In genomic region chr1:190045797-190046196, GRCm38 (mm10) we compare ENCODE assay signal across 9 mouse cellular contexts.
DNase-seq lines count a peak whose midpoint lies in the region; ATAC-seq lines count a peak whose summit lies in the region.
"Had no signal": no experiment of that assay in that cellular context is flagged by ENCODE, and none has a peak within 500 bp of the region (broad histone marks: within the 10 kb centered on the region; RNA-seq: fewer than 3 reads in every experiment).

No protein-coding gene starts in this region.

- no peaks in the 10 kb centered on the region for H3K27me3 ChIP-seq in hindbrain, embryonic 16.5 days (replicated peaks; ENCODE audit: control insufficient read depth, insufficient read depth, low read length)
- H3K27me3 ChIP-seq: embryonic facial prominence, embryonic 15.5 days had no signal

- H3K9me3 ChIP-seq in hindbrain, embryonic 16.5 days (ENCODE audit: control insufficient read depth, low read length), result peaks cover 3% of the 10 kb centered on the region
- H3K9me3 ChIP-seq: embryonic facial prominence, embryonic 15.5 days had no signal

- H3K9ac ChIP-seq in hindbrain, embryonic 16.5 days (ENCODE audit: low read depth, low read length), result no peak overlapping the region
- H3K9ac ChIP-seq: embryonic facial prominence, embryonic 15.5 days had no signal

- peak; percentile 80 for ATAC-seq in hindbrain, embryonic 16.5 days
- no peak for ATAC-seq in monocyte, adult 5-6 weeks (replicated peaks; ENCODE audit: insufficient number of reproducible peaks, low FRiP score, low TSS enrichment, poor library complexity, severe bottlenecking)

- no peak overlapping the region for H3K4me3 ChIP-seq in hindbrain, embryonic 16.5 days (ENCODE audit: low read length)
- H3K4me3 ChIP-seq: embryonic facial prominence, embryonic 15.5 days had no signal

- H3K27ac ChIP-seq in hindbrain, embryonic 16.5 days (ENCODE audit: low read depth, low read length), result no peak overlapping the region
- H3K27ac ChIP-seq: embryonic facial prominence, embryonic 15.5 days had no signal

- H3K4me1 ChIP-seq in hindbrain, embryonic 16.5 days (ENCODE audit: control insufficient read depth, insufficient read depth, low read depth, low read length), result no peaks in the 10 kb centered on the region
- H3K4me1 ChIP-seq: embryonic facial prominence, embryonic 15.5 days had no signal

- DNase-seq in adrenal gland, adult 2 months, result peak; percentile 60
- DNase-seq in adrenal gland, adult 8-10 months, result no peak
- DNase-seq in A20 (ENCODE audit: low read depth, low spot score), result peak; percentile 5
- DNase-seq in embryo, embryonic 10 days (ENCODE audit: low spot score), result peak; percentile 77
- peak; percentile 67 for DNase-seq in left cerebral cortex, postnatal 4 days
- peak; percentile 15 for DNase-seq in right cerebral cortex, adult 18-20 months

- H3K36me3 ChIP-seq in hindbrain, embryonic 16.5 days (ENCODE audit: control insufficient read depth, insufficient read depth, low read length), result no peaks in the 10 kb centered on the region
- H3K36me3 ChIP-seq: embryonic facial prominence, embryonic 15.5 days had no signal

- H3K4me2 ChIP-seq in hindbrain, embryonic 16.5 days (ENCODE audit: low read length), result no peak overlapping the region
- H3K4me2 ChIP-seq: embryonic facial prominence, embryonic 15.5 days had no signal

- intact Hi-C loops in left cerebral cortex, postnatal 4 days (cut with DNase I), result loop anchor here (5.0 kb wide), 1 partner anchor 752 kb away; no protein-coding TSS in a partner anchor

- WGBS in hindbrain, embryonic 16.5 days, result 17% methylated on average over 1 of the region's 1 CpGs
